Mouse (Mus musculus) mesoderm, embryonic 11.5 days (tissue): Measurements from ENCODE around the gene Gm9611.
"Not testable (repeated sequence)": the region's sequence is repeated elsewhere in the genome, so short reads cannot be mapped to it uniquely, and the experiment has no call there.

Source experiments
- DNase-seq: peaks from one replicate; pipeline ENCODE4 v3.0.0-alpha.2; 2012; ENCODE audit warnings: low read depth, low spot score

Gm9611 gene

DNA sequence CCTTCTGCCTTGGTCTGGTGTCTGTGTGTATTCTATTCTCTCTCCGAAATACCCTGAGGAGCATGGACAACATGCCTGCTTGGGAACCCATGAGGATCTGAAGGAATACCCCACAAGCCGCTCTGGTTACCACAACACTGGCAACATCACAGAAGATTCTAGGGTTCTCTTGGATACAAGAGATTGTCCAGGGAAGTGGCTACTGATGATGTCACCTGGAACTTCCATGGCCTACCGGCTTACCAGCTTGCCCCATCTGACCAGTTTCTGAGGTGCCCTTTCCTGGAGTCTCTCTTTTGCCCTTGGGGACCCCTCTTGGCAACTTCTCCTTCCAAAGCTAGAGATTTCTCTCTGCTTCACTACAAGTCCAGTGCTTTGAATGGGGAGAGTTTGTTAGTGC, at the start of gene Gm9611:
Gm9611 (minus strand) TSS at position 101 of the 400 bp plus-strand sequence.
- not testable (repeated sequence) for DNase-seq

DNA sequence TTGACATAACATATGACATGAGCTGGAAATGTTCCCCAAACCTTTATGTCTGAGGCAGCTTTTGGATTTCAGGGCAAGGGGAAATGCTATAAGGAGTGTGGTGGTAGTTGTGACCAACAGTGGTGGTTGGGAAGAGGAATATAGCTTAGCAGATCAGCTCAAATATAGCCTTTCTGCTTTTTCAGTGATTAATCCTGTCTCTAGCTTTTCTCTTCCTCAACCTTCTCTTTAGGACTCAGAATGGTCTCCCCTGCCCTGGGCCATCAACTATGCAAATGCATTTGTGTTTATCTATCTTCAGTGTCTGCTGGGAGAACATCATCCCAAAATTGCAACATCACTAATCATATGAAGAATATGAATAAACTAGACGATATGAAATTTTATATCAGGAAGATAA, 12.8 kb upstream of the Gm9611 start, which contains the start of gene Gm7995:
Gm7995 (plus strand) TSS at position 301 of the 400 bp plus-strand sequence.
- DNase-seq: not testable (repeated sequence)

DNA sequence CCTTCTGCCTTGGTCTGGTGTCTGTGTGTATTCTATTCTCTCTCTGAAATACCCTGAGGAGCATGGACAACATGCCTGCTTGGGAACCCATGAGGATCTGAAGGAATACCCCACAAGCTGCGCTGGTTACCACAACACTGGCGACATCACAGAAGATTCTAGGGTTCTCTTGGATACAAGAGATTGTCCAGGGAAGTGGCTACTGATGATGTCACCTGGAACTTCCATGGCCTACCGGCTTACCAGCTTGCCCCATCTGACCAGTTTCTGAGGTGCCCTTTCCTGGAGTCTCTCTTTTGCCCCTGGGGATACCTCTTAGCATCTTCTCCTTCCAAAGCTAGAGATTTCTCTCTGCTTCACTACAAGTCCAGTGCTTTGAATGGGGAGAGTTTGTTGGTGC, 37.2 kb downstream of the Gm9611 start, which contains the start of gene Gm17026:
Gm17026 (minus strand) TSS at position 101 of the 400 bp plus-strand sequence.
- DNase-seq: not testable (repeated sequence)
